Mouse (Mus musculus) myocyte (in vitro differentiated cells): ENCODE measurements around the gene Tmem210.
A peak's percentile ranks its signal among the peaks of the same experiment; 100 is the strongest.

Source experiments
- E2F4 ChIP-seq: IDR thresholded peaks from one replicate; pipeline ENCODE4 v1.6.1; 2011; ENCODE audit warnings: mild to moderate bottlenecking, control low read depth, moderate library complexity; ENCODE audit not compliant: insufficient read depth
- MYOD1 ChIP-seq, 3 experiments: IDR thresholded peaks; one replicate each; pipeline ENCODE4 v1.6.1; 2011; ENCODE audit warnings: control low read depth in 2 of 3, low read depth in 2 of 3, mild to moderate bottlenecking in 2 of 3, moderate library complexity in 1 of 3; ENCODE audit not compliant: insufficient read length in 2 of 3, control insufficient read depth in 1 of 3
- MYOG ChIP-seq, 3 experiments: IDR thresholded peaks; one replicate each; pipeline ENCODE4 v1.6.1; 2011; ENCODE audit warnings: control low read depth in 2 of 3, low read depth in 2 of 3, mild to moderate bottlenecking in 2 of 3; ENCODE audit not compliant: insufficient read length in 2 of 3, control insufficient read depth in 1 of 3, insufficient read depth in 1 of 3
- POLR2A ChIP-seq: IDR thresholded peaks from one replicate; pipeline ENCODE4 v1.6.1; 2011; ENCODE audit warnings: low read depth, mild to moderate bottlenecking, control low read depth, moderate library complexity; ENCODE audit not compliant: insufficient read length
- POLR2AphosphoS2 ChIP-seq: IDR thresholded peaks from one replicate; pipeline ENCODE4 v1.6.1; 2011; ENCODE audit warnings: low read depth, control low read depth; ENCODE audit not compliant: insufficient read length
- REST ChIP-seq: IDR thresholded peaks from one replicate; pipeline ENCODE4 v1.6.1; 2011; ENCODE audit warnings: mild to moderate bottlenecking, control low read depth, moderate library complexity; ENCODE audit not compliant: insufficient read depth, insufficient read length
- TCF12 ChIP-seq: IDR thresholded peaks from one replicate; pipeline ENCODE4 v1.6.1; 2011; ENCODE audit warnings: mild to moderate bottlenecking, control low read depth; ENCODE audit not compliant: poor library complexity, insufficient read depth, severe bottlenecking

- TF ChIP-seq TCF12, result no peak
- TF ChIP-seq MYOG (IDR thresholded peaks at IDR 0.05; ENCODE audit: control insufficient read depth in 1 of 3, insufficient read depth in 1 of 3, insufficient read length in 2 of 3, low read depth in 2 of 3), result no peak
- no peak for TF ChIP-seq POLR2A
- TF ChIP-seq E2F4, result no peak
- peak in 1 of 3 experiments; percentile 37 for TF ChIP-seq MYOD1 (IDR thresholded peaks at IDR 0.05; ENCODE audit: control insufficient read depth in 1 of 3, insufficient read length in 2 of 3, low read depth in 2 of 3)
- no peak for TF ChIP-seq POLR2AphosphoS2
- no peak for TF ChIP-seq REST
Measured at GRCm38 (mm10) chr2:25310969-25311368, 23.0 kb downstream of the Tmem210 start.
